Mouse (Mus musculus): ENCODE measurements around the gene Glis1. TPM values are rescaled to one million over a fixed set of nuclear protein-coding genes. Genes with fewer than 3 reads are reported as not detected.

Gene Glis1
- polyA plus RNA-seq, 1 experiment: 0.90 TPM

DNA sequence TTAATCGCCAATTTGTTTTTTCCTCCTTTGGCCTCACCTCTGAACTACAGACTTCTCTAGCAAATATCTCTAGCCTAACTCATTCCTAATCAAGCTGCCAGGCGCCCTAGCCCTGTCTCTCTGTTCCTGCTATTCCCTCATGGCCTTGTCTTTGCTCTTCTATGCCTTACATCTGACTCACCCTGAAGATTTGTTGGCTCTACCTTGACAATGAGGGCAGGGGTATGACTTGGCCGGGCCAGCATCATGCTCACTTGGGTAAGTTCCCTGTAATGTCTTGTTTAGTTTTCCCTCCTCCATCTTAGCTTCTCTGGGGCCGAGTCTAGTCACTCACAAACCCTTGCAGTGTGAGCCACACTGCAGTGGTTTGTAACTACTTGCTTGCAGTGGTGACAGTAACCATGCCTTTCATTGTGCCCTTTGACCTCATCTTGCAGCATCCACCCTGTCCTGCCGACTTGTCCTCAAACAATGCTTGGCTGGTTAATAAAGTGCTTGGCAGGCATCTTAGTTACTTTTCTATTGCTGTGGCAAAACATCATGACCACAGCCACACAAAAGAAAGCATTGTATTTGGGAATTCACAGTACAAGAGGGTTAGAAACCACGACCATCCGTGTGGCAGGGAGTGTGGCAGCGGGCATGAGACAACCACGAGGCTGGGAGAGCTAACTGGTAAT is 61.5 kb downstream of the Glis1 start:
- H3K27ac ChIP-seq (ENCODE audit: insufficient read depth, low read length): no peak overlapping the region
- H3K4me1 ChIP-seq (ENCODE audit: control insufficient read depth, insufficient read depth, low read length): no peaks in the 10 kb centered on the region
- TF ChIP-seq POLR2A (IDR thresholded peaks at IDR 0.05; ENCODE audit: extremely low read depth, insufficient read depth, low read length) (no peak), CTCF (IDR thresholded peaks at IDR 0.05; ENCODE audit: extremely low read depth, insufficient read depth, low read length) (no peak)
- H3K4me3 ChIP-seq (ENCODE audit: insufficient read depth, low read length): no peak overlapping the region

DNA sequence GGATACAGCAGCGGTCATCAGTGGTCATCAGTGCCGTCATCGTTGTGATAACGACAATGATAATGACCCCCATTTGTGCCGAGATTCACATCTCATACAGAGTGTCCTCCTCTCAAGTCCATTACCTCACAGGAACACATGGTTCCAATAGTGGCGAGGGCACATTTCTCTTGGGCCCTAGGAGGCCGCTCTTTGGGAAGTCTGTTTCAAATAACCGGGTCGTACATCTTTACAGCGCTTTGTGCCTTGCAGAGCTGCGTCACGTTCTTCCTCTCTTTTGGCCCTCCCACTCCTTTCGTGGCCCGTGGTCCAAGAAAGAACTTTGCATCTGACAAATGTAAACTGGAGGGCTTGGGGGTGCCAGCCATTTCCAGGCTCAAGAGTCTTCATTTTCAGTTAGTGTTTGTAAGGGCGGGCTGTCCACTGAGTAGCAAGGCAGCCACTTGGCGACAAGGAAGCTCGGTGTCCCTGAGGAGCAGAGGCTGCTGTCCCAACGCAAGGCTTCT is 63.1 kb downstream of the Glis1 start:
- H3K4me3 ChIP-seq (ENCODE audit: insufficient read depth, low read length): no peak overlapping the region
- no peaks in the 10 kb centered on the region; the same call in 1 of the 2 replicates for H3K4me1 ChIP-seq (ENCODE audit: control insufficient read depth, insufficient read depth, low read length)
- no peak overlapping the region for H3K27ac ChIP-seq (ENCODE audit: insufficient read depth, low read length)
- no peak for TF ChIP-seq CTCF (IDR thresholded peaks at IDR 0.05; ENCODE audit: extremely low read depth, insufficient read depth, low read length)
- TF ChIP-seq POLR2A (IDR thresholded peaks at IDR 0.05; ENCODE audit: extremely low read depth, insufficient read depth, low read length): no peak

DNA sequence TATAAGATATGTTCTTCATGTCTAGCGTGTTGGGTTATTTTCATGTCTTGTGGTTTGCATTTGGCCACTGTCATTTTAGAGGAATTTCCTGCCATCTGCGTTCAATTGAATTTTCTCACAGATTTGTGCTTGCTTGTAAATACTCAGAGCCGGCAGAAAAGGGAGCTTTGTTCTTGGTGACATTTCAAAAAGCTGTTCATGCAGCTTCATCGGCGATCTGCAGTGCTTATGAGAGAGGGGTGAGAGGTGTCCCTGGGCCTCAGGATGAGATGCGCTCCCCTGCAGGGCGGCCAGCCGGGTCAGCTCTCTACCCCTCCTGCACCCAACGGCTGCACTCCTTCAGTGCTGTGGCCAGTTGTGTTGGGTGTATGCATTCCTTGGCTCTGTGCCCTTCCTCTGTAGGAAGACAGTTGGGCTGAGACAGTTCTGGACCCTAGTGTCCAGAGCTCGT is 68.2 kb downstream of the Glis1 start:
- H3K4me1 ChIP-seq (ENCODE audit: control insufficient read depth, insufficient read depth, low read length): peaks cover 2% of the 10 kb centered on the region
- no peak overlapping the region for H3K27ac ChIP-seq (ENCODE audit: insufficient read depth, low read length)
- no peak overlapping the region for H3K4me3 ChIP-seq (ENCODE audit: insufficient read depth, low read length)
- TF ChIP-seq CTCF (IDR thresholded peaks at IDR 0.05; ENCODE audit: extremely low read depth, insufficient read depth, low read length): no peak
- TF ChIP-seq POLR2A (IDR thresholded peaks at IDR 0.05; ENCODE audit: extremely low read depth, insufficient read depth, low read length): no peak

DNA sequence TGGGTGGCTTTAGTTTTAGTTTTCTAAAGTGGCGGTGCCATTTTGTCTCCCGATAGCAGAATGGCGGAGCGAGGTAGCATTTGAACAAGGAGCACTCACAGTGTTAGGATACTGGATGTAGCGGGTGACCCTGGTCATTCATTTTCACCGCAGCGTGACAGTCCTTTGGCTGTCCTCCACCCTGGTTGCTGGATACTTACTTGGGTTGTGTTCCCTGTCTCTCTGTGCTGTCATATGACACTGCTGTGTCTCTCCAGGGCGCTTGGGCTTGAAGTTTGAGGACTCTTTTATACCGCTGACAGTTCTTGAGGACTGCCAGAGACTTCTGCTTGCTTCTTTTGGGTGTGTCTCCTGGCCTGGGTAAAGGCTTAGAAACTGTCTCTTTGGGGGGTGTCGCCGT is 80.6 kb downstream of the Glis1 start:
- H3K4me3 ChIP-seq (ENCODE audit: insufficient read depth, low read length): no peak overlapping the region
- H3K27ac ChIP-seq (ENCODE audit: insufficient read depth, low read length): no peak overlapping the region
- no peaks in the 10 kb centered on the region for H3K4me1 ChIP-seq (ENCODE audit: control insufficient read depth, insufficient read depth, low read length)
- no peak for TF ChIP-seq CTCF (IDR thresholded peaks at IDR 0.05; ENCODE audit: extremely low read depth, insufficient read depth, low read length)
- no peak for TF ChIP-seq POLR2A (IDR thresholded peaks at IDR 0.05; ENCODE audit: extremely low read depth, insufficient read depth, low read length)

DNA sequence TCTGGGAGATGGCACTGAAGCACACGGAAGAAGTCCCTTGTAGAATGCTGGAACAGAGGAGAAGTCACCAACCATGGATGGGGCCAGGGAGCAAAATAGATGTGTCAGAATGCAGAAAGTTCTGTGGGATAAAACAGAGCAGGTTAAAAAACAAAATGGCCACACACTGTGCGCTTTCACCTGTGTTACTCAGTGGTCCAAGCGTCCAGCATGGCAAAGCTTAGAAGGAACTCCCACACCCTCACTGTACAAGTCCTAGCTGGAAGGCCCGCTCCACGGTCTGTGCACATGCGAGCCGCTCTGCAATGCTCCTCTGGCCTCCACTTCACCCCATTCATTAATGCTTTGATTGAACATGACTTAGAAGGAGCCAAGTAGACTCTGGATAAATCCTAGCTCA is 81.2 kb downstream of the Glis1 start:
- H3K4me3 ChIP-seq (ENCODE audit: insufficient read depth, low read length): no peak overlapping the region
- no peaks in the 10 kb centered on the region for H3K4me1 ChIP-seq (ENCODE audit: control insufficient read depth, insufficient read depth, low read length)
- no peak overlapping the region for H3K27ac ChIP-seq (ENCODE audit: insufficient read depth, low read length)
- no peak for TF ChIP-seq POLR2A (IDR thresholded peaks at IDR 0.05; ENCODE audit: extremely low read depth, insufficient read depth, low read length)
- TF ChIP-seq CTCF (IDR thresholded peaks at IDR 0.05; ENCODE audit: extremely low read depth, insufficient read depth, low read length): no peak

DNA sequence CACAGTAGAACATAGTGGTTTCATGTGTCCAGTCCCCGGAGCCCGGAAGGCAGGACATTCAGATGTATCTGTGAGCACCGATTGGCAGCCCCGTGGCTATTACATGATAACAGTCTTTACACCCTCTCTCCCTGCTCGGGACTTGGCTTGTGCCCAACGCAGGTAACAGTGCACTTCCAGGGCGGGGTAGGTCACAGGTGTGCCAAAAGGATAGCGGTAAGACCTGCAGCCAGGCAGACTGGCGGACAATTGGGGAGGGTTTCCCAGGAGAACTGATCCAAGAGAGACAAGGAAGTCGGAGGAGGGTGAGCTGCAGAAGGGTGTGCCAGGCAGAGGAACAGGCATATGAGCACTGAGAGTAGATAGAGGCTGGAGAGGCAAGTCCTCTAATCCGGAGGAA is 84.4 kb downstream of the Glis1 start:
- H3K4me3 ChIP-seq (ENCODE audit: insufficient read depth, low read length): no peak overlapping the region
- H3K27ac ChIP-seq (ENCODE audit: insufficient read depth, low read length): no peak overlapping the region
- TF ChIP-seq POLR2A (IDR thresholded peaks at IDR 0.05; ENCODE audit: extremely low read depth, insufficient read depth, low read length) (no peak), CTCF (IDR thresholded peaks at IDR 0.05; ENCODE audit: extremely low read depth, insufficient read depth, low read length) (no peak)
- no peaks in the 10 kb centered on the region for H3K4me1 ChIP-seq (ENCODE audit: control insufficient read depth, insufficient read depth, low read length)

DNA sequence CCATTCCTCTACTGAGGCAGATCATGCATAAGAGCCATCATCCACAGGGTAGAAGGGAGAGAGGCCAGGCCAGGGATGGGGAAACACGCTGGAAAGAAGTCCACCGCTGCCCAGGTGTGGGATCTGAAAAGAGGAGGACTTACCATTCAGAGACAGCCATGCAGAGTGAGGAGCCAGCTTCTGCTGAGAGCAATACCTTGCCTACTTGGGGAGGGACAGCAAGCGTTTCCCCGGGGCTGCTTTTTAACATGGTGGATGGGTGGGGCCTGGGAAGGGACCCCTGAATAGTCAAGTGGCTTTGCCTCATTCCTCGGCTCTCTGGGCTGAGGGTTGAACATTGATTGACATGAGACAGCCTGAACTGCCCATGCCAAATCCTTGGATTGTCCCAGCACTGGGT is 85.7 kb downstream of the Glis1 start:
- no peak for TF ChIP-seq CTCF (IDR thresholded peaks at IDR 0.05; ENCODE audit: extremely low read depth, insufficient read depth, low read length)
- no peak for TF ChIP-seq POLR2A (IDR thresholded peaks at IDR 0.05; ENCODE audit: extremely low read depth, insufficient read depth, low read length)
- no peaks in the 10 kb centered on the region for H3K4me1 ChIP-seq (ENCODE audit: control insufficient read depth, insufficient read depth, low read length)
- no peak overlapping the region for H3K4me3 ChIP-seq (ENCODE audit: insufficient read depth, low read length)

DNA sequence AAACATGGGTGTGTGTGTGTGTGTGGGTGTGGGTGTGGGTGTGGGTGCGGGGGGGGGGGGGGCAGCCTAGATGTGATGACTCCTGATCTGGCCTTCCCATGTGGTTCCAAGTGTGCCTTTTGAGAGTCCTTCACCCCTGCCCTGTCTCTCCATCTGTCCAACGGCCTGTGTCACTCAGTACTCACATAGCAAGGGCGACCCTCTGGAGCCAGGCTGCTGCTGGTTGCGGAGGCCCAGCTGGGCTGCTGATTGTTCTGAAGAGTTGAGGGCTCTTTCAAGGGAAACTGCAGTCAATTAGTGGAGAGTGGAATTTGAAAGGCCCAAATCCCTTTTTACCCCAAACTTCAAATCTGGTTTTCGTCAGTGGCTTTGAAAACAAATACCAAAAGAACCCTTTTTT is 86.4 kb downstream of the Glis1 start:
- no peak for TF ChIP-seq CTCF (IDR thresholded peaks at IDR 0.05; ENCODE audit: extremely low read depth, insufficient read depth, low read length)
- TF ChIP-seq POLR2A (IDR thresholded peaks at IDR 0.05; ENCODE audit: extremely low read depth, insufficient read depth, low read length): no peak
- H3K4me1 ChIP-seq (ENCODE audit: control insufficient read depth, insufficient read depth, low read length): no peaks in the 10 kb centered on the region
- H3K27ac ChIP-seq (ENCODE audit: insufficient read depth, low read length): no peak overlapping the region
- no peak overlapping the region for H3K4me3 ChIP-seq (ENCODE audit: insufficient read depth, low read length)

More for the DNA sequence above, 85.7 kb downstream of the Glis1 start:
- no peak overlapping the region for H3K27ac ChIP-seq (ENCODE audit: insufficient read depth, low read length)

DNA sequence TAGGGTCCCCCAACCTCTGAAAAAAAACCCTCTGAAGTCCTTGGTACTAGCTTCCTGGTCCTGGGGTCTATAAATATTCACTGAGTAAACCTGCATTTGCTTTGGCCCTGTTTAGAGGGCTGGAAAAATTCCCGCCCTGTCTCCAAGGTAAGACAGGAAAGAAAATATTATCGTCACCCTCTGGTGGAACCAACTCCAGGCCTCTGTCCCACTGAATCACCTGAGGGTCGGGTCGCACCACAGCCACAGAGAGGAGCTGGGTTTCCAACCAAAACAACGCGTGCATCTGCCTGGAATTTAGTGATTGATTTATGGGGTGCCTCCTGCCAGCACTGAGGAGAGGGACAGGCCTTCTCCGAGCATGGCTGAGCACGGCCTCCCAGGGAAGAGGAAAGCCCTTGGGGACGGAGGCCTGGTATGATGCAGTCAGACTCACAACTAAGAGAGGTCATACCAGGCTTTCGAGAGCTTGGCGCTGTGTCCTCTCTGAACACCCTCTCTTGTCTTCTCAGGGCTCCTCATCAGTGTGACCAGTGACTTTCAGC is 89.3 kb downstream of the Glis1 start:
- Histone ChIP-seq H3K27ac (ENCODE audit: insufficient read depth, low read length) (no peak overlapping the region), H3K4me3 (ENCODE audit: insufficient read depth, low read length) (no peak overlapping the region), H3K4me1 (ENCODE audit: control insufficient read depth, insufficient read depth, low read length) (no peaks in the 10 kb centered on the region)
- TF ChIP-seq POLR2A (IDR thresholded peaks at IDR 0.05; ENCODE audit: extremely low read depth, insufficient read depth, low read length) (no peak), CTCF (IDR thresholded peaks at IDR 0.05; ENCODE audit: extremely low read depth, insufficient read depth, low read length) (no peak)

DNA sequence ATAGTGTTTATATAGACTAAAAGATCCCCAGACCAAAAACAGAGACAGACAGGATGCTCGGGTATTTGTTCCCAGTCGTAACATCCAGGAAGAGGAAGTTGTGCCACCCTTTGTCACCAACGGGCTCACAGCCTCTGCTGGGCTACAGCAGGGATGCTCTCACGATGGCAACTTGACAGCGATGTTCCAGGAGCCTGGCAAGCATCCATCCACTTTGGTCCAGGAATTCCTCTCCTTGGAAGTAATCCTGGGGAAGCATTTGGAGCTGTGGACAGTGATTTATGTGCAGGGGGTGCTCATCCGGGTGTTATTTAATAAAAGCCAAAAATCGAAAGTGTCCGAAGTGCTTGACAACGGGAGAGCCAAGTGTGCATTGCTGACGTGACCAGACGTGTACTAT is 100.7 kb downstream of the Glis1 start:
- no peak for TF ChIP-seq CTCF (IDR thresholded peaks at IDR 0.05; ENCODE audit: extremely low read depth, insufficient read depth, low read length)
- H3K4me3 ChIP-seq (ENCODE audit: insufficient read depth, low read length): no peak overlapping the region
- no peak overlapping the region for H3K27ac ChIP-seq (ENCODE audit: insufficient read depth, low read length)
- no peaks in the 10 kb centered on the region for H3K4me1 ChIP-seq (ENCODE audit: control insufficient read depth, insufficient read depth, low read length)

Data from cortical plate, adult 2 months (tissue).